Mouse (Mus musculus): ENCODE measurements around the gene Ssh3.

The Ssh3 gene

GRCm38 (mm10) chr19:4216041-4216685 is 52.8 kb downstream of the Ssh3 start:
- DNase-seq (ENCODE audit: low spot score in 2 of 2) = no peak

GRCm38 (mm10) chr19:4215451-4215840 is 53.5 kb downstream of the Ssh3 start:
- DNase-seq (ENCODE audit: low spot score in 2 of 2) = no peak

- peak in 1 of 2 experiments; percentile 46 for DNase-seq (ENCODE audit: low spot score in 2 of 2)
These were observed 54.1 kb downstream of the Ssh3 start for GRCm38 (mm10) chr19:4214771-4215450.

- peak; percentile 87 to 90 for DNase-seq (ENCODE audit: low spot score in 2 of 2)
These were observed 54.8 kb downstream of the Ssh3 start, which contains the start of the genes Clcf1 and AC109138.7 for GRCm38 (mm10) chr19:4214071-4214770. Gene Clcf1, plus strand, starts transcription at chr19:4214238. Gene AC109138.7, plus strand, starts transcription at chr19:4214357.

- peak in 1 of 2 experiments; percentile 41 for DNase-seq (ENCODE audit: low spot score in 2 of 2)
These were observed 55.4 kb downstream of the Ssh3 start for GRCm38 (mm10) chr19:4213524-4213974.

GRCm38 (mm10) chr19:4211891-4212588 is 56.9 kb downstream of the Ssh3 start:
- no peak for DNase-seq (ENCODE audit: low spot score in 2 of 2)
